Mouse (Mus musculus) ES-Bruce4 (cell line): Measurements from ENCODE around the gene Pkdcc. TPM values are rescaled to one million over a fixed set of nuclear protein-coding genes. Genes with fewer than 3 reads are reported as not detected.

Source experiments
- H3K27ac ChIP-seq: 2 replicates; pipeline ENCODE4 v1.5.1; 2012; ENCODE audit warnings: low read length, inconsistent platforms; ENCODE audit not compliant: insufficient read depth
- H3K27me3 ChIP-seq: 2 replicates; pipeline ENCODE4 v1.6.1; 2012; ENCODE audit warnings: mild to moderate bottlenecking, low read length, inconsistent platforms; ENCODE audit not compliant: control insufficient read depth, poor library complexity, insufficient read depth, severe bottlenecking
- H3K36me3 ChIP-seq: 2 replicates; pipeline ENCODE4 v1.6.1; 2012; ENCODE audit warnings: inconsistent platforms, mild to moderate bottlenecking, low read length, moderate library complexity; ENCODE audit not compliant: control insufficient read depth, poor library complexity, insufficient read depth, severe bottlenecking
- H3K4me1 ChIP-seq: one replicate; pipeline ENCODE4 v1.8.1; 2011; ENCODE audit warnings: low read length; ENCODE audit not compliant: control insufficient read depth, insufficient read depth
- H3K4me3 ChIP-seq: 2 replicates; pipeline ENCODE4 v1.5.1; 2011; ENCODE audit warnings: low read depth, mild to moderate bottlenecking, low read length
- H3K9ac ChIP-seq: 2 replicates; pipeline ENCODE4 v1.6.1; 2012; ENCODE audit warnings: low read depth, mild to moderate bottlenecking, inconsistent platforms; ENCODE audit not compliant: poor library complexity, severe bottlenecking
- H3K9me3 ChIP-seq: replicated peaks from 2 replicates; pipeline ENCODE4 v1.6.1; 2012; ENCODE audit warnings: mild to moderate bottlenecking, low read length, inconsistent platforms; ENCODE audit not compliant: control insufficient read depth, poor library complexity, insufficient read depth, severe bottlenecking
- CTCF ChIP-seq: IDR thresholded peaks from one replicate; pipeline ENCODE4 v1.8.1; 2011; ENCODE audit warnings: low read depth, low read length
- EP300 ChIP-seq: IDR thresholded peaks from 2 replicates; pipeline ENCODE4 v1.6.1; 2011; ENCODE audit warnings: low read depth, low read length; ENCODE audit not compliant: insufficient read depth
- POLR2A ChIP-seq: IDR thresholded peaks from one replicate; pipeline ENCODE4 v1.8.1; 2011; ENCODE audit warnings: low read length; ENCODE audit not compliant: insufficient read depth
- polyA plus RNA-seq: library from polyadenylated mRNA; stranded (reverse); fragments of >200 nt; gene quantifications from 2 replicates; pipeline ENCODE4 v1.2.4, GENCODE M21; 2011; ENCODE audit warnings: low read depth; ENCODE audit not compliant: missing spikeins, insufficient read depth, insufficient read length

Gene Pkdcc
- polyA plus RNA-seq, 1 experiment: 12.3 TPM

DNA sequence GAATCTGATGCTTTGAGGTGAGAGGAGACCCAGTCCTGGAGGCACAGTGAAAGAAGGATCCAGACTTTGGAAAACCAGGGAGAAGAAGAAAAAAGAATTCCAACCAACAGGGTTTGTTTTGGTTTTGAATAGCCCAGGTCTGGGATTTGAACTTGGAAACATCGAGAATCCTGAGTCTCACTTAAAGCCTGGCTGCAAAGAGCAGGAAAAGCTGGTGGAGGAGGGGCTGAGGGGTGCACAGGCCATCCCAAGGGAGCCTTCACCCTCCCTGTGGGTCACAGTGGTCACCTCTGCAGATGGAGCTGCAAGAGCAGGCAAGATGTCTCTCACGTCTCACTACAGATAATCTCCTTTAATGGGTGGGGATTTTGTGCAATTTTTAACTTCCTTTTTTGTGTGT is 6.6 kb upstream of the Pkdcc start:
- no peaks in the 10 kb centered on the region for H3K36me3 ChIP-seq
- H3K4me3 ChIP-seq: no peak overlapping the region
- H3K27ac ChIP-seq: no peak overlapping the region
- no peaks in the 10 kb centered on the region for H3K27me3 ChIP-seq
- no peaks in the 10 kb centered on the region for H3K4me1 ChIP-seq
- no peak overlapping the region for H3K9ac ChIP-seq
- no peaks in the 10 kb centered on the region for H3K9me3 ChIP-seq
- TF ChIP-seq CTCF: no peak
- TF ChIP-seq POLR2A: no peak
- TF ChIP-seq EP300: no peak

DNA sequence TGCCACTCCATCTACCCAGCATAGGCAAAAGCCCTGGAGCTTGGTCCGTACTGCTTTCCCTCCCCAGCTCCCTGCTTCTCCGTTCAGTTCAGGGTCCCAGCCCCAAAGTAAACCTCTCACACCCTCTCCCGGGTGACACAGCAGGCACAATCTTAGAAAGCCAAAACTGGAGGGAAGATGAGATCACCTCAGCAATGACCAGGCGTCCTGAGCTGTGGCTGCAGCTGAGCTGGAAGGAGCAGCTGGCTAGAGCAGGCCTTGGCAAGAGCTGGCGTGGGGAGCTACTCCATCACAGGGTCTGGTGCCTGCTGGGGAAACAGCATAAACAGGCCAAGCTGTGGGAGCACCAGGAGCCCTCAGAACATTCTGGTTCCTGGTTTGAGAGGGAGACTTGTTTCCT is 4.6 kb upstream of the Pkdcc start:
- Histone ChIP-seq H3K4me1 (peaks cover 1% of the 10 kb centered on the region), H3K9me3 (no peaks in the 10 kb centered on the region), H3K27me3 (peaks cover 4% of the 10 kb centered on the region; the same call in 1 of the 2 replicates), H3K36me3 (no peaks in the 10 kb centered on the region), H3K9ac (no peak overlapping the region), H3K4me3 (no peak overlapping the region), H3K27ac (no peak overlapping the region)
- TF ChIP-seq CTCF: no peak
- no peak for TF ChIP-seq POLR2A
- no peak for TF ChIP-seq EP300

DNA sequence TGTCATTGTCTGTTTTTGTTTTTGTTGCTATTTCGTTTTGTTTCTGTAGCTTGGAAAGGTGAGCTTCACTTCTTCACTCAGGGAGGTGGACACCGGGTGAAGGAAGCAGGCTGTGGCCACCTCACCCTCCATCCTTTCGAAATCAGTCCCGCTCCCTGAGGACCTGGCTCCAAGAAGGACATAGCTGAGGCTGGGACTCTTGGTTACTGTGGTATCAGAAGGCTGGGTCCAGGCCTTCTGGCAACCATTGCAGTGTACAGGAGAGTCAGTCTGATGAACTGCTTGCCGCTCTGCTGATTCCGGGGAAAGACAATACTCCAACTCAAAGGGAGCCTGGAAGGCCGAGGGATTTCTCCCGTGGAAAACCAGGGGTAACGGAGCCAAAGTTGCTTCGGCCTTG is 3.9 kb upstream of the Pkdcc start:
- TF ChIP-seq POLR2A (no peak), CTCF (no peak), EP300 (no peak)
- Histone ChIP-seq H3K27me3 (peaks cover 8% of the 10 kb centered on the region; the same call in 1 of the 2 replicates), H3K4me3 (no peak overlapping the region), H3K9ac (no peak overlapping the region), H3K36me3 (no peaks in the 10 kb centered on the region), H3K27ac (no peak overlapping the region), H3K9me3 (no peaks in the 10 kb centered on the region), H3K4me1 (peaks cover 1% of the 10 kb centered on the region)

DNA sequence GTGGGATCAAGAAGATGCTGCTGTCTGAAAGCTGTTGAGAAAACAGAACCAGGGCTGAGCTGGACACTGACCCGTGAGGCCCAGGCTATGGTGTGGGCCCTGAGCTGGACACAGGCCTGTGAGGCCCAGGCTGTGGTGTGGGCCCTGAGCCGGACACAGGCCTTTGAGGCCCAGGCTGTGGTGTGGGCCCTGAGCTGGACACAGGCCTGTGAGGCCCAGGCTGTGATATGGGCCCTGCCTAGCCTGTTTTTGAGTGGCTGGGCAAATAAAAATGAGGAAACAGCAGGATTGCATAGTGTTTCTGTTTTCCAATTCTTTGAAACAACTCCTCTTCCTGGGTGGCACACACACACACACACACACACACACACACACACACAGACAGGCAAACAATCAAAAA is 2.7 kb upstream of the Pkdcc start:
- Histone ChIP-seq H3K27me3 (peaks cover 13% of the 10 kb centered on the region; the same call in 1 of the 2 replicates), H3K27ac (no peak overlapping the region), H3K9ac (no peak overlapping the region), H3K9me3 (no peaks in the 10 kb centered on the region), H3K36me3 (no peaks in the 10 kb centered on the region), H3K4me1 (peaks cover 1% of the 10 kb centered on the region), H3K4me3 (no peak overlapping the region)
- TF ChIP-seq EP300: no peak
- no peak for TF ChIP-seq CTCF
- TF ChIP-seq POLR2A: no peak

DNA sequence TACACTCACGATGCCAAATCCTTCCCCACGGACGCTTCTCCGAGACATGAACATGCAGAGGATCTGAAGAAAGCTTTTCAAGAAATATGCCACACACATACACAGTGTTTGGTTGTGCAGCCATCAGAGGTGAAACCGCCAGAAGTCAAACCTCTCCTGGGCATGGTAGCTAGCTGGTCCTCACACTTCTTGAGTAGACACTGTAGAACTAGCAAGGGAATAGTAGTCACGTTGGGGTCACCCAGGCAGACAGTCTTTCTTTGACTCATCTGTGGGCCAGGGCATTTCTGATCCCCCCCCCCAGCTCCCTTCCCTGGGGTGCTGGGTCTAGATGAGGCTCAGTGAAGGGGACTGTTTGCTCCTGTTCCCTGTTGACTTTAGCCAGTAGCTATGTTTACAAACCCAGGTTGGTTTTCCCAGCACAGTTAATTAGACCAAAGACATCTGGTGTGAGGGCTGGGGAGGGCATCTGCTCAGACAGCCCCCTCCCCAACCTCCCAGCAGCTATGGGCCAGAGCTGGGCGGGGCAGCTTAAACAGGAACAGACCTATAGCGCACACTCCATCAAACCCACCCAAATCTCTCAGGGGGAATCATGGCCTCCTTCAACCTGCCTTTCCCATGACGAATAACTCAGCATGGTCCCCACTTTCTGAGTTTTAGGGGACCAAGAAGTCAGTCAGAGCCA is 1.7 kb upstream of the Pkdcc start:
- H3K9me3 ChIP-seq: no peaks in the 10 kb centered on the region
- no peak overlapping the region for H3K27ac ChIP-seq
- no peak overlapping the region for H3K4me3 ChIP-seq
- H3K9ac ChIP-seq: no peak overlapping the region
- no peaks in the 10 kb centered on the region for H3K36me3 ChIP-seq
- H3K27me3 ChIP-seq: peaks cover 13% of the 10 kb centered on the region; the same call in 1 of the 2 replicates
- no peak for TF ChIP-seq POLR2A
- H3K4me1 ChIP-seq: peaks cover 1% of the 10 kb centered on the region

DNA sequence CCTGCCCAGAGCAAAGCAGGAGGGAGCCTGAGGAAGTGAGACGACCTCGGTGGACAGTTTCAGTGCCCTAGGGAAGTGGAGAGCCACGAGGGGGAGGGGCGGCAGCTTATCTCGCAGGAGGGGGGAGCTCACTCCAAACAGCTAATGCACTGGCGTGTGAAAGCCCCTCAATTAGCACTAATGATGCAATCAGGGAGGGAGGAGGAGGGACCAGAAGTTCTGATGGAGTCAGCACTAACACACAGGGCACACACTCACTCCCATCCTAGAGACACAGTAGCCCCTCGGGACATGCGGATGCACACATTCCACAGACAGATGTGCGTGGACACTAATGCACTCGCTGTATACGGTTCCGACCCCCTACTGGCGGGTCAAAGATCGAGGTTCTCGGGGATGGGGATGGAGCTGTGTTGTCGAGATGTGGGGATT is 915 bp upstream of the Pkdcc start:
- peaks cover 13% of the 10 kb centered on the region; the same call in 1 of the 2 replicates for H3K27me3 ChIP-seq
- TF ChIP-seq CTCF (no peak), EP300 (peak; percentile 19; the same call in 1 of the 2 replicates)

More for the DNA sequence above, 915 bp upstream of the Pkdcc start:
- Histone ChIP-seq H3K27ac (no peak overlapping the region), H3K9ac (peak overlapping the region; percentile 93), H3K9me3 (no peaks in the 10 kb centered on the region), H3K4me3 (peak overlapping the region; percentile 83), H3K4me1 (peaks cover 1% of the 10 kb centered on the region), H3K36me3 (no peaks in the 10 kb centered on the region)
